Mouse (Mus musculus) small intestine, adult 10 weeks (tissue): ENCODE results near the gene Olfr1175-ps. TPM values are rescaled to one million over a fixed set of nuclear protein-coding genes. Genes with fewer than 3 reads are reported as not detected.

Experiments
- polyA plus RNA-seq: library from polyadenylated mRNA; stranded (reverse); fragments of 350-450 nt; fragmentation: Illumina TruSeq; extraction: RNeasy Lipid Tissue Mini Kit (QIAGEN cat#74804); gene quantifications from one replicate; pipeline ENCODE4 v1.2.3, GENCODE M21; 2014; ENCODE audit warnings: low replicate concordance

Olfr1175-ps gene
- not detected for polyA plus RNA-seq

DNA sequence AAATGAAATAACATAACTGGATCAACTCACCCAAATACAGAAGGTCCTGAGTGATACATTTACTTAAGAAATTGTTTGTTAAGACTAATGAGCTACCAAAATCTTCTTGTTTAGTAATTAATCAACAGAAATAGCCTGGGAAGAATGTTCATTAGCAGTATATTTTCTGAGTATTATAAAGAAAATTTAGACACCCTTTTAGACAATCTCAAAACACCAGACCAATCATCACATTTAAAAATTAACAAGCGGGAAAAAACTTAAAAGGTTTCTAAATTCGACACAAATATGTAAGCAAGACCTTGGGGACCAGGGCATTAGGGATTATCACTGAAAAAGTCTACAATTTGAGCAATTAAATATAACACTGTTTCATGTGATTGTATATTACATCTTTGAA is at the start of gene Olfr1175-ps:
Olfr1175-ps (minus strand) TSS at position 101 of the 400 bp plus-strand sequence.

DNA sequence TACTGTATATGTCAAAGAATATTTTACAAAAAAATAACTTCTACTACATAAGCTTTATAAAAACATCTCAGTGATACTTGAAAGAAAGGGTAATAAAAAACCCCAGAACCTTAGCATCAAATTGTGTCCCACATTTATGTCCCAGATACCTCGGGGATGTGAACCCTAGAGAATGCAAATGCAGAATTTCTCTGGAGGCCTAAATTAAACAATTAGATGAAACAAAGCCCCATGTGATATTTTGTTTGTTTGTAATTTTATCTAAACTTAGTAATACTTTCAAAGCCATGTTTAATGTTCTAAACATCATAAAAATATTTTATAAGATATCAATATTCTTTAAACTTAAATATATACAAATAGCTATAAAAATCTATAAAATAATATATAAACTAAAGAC is 19.4 kb upstream of the Olfr1175-ps start, which contains the start of gene Olfr1177-ps:
Olfr1177-ps (minus strand) TSS at position 101 of the 400 bp plus-strand sequence.

DNA sequence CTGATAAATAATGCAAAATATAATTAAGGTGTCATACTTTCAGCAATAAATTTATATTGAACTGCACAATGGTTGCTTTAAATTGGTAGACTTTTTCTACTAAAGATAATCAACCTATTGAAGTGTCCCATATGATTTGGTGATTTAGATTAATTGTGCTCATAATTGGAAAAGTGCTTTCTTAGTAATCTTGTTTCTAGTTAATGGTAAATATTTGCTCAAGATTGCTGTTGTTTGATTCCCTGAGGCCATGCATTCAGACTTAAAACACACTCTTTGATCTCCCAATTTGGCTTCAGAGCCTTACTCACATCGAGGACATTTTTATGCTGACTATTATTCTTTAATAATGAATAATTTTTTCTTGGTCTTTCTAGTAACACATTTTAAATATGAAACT is 9.4 kb upstream of the Olfr1175-ps start, which contains the start of gene Olfr1176:
Olfr1176 (plus strand) TSS at position 301 of the 400 bp plus-strand sequence.

DNA sequence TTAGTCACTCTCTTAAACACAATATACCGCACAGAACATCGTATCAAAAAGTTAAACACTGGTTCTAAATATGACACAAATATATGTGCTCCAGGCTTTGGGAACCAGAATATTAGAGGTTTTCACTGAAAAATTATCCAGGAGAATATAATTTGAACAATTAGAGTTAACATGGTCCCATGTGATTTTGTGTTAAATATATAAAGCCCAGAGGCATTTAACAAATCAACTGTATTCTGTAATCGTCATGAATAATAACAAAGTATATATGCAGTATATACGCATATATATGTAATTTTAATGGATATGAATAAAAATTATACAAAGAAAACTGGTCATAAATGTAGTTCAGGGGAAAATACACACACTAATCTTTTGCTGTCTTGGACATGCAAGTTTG is 12.0 kb downstream of the Olfr1175-ps start, which contains the start of gene Olfr1174-ps:
Olfr1174-ps (minus strand) TSS at position 101 of the 400 bp plus-strand sequence.

DNA sequence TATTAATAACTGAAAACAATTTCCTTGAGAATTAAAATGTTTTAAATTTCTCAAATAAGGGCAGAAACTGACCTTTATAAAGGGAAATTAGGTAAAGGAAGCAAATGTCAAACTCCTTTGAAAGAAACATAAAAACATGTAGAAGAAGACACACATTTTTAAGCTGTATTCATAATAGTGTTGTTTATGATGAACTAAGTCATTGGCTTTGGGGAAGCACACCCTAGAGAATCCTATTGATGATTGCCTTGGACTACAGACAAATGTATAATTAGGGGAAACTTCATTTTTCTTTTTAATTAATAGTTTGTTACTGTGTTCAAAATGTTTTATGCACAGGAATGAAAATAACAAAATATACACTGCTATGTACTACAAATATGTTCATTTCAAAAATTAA is 47.2 kb downstream of the Olfr1175-ps start, which contains the start of gene Olfr1173:
Olfr1173 (minus strand) TSS at position 101 of the 400 bp plus-strand sequence.

Other genes with a start within 250 kb of the Olfr1175-ps start
- gene Olfr1164, start 233.2 kb downstream of the Olfr1175-ps start, polyA plus RNA-seq: not detected
- gene Olfr1166, start 198.9 kb downstream of the Olfr1175-ps start, polyA plus RNA-seq: not detected
- not detected for gene Olfr1167, start 172.0 kb downstream of the Olfr1175-ps start, polyA plus RNA-seq
- gene Olfr1168, start 145.3 kb downstream of the Olfr1175-ps start, polyA plus RNA-seq: not detected
- not detected for gene Olfr1170, start 98.9 kb downstream of the Olfr1175-ps start, polyA plus RNA-seq
- gene Olfr1173, start 47.3 kb downstream of the Olfr1175-ps start, polyA plus RNA-seq: not detected
- gene Olfr1174-ps, start 12.1 kb downstream of the Olfr1175-ps start, polyA plus RNA-seq: not detected
- gene Olfr1176, start 9.5 kb upstream of the Olfr1175-ps start, polyA plus RNA-seq: not detected
- not detected for gene Olfr1177-ps, start 19.3 kb upstream of the Olfr1175-ps start, polyA plus RNA-seq
- not detected for gene Olfr1178, start 59.8 kb upstream of the Olfr1175-ps start, polyA plus RNA-seq
- gene Olfr1179, start 79.2 kb upstream of the Olfr1175-ps start, polyA plus RNA-seq: not detected
- not detected for gene Olfr1180, start 91.9 kb upstream of the Olfr1175-ps start, polyA plus RNA-seq
- not detected for gene Olfr1181, start 99.0 kb upstream of the Olfr1175-ps start, polyA plus RNA-seq
- gene Gm13757, start 121.9 kb upstream of the Olfr1175-ps start, polyA plus RNA-seq: not detected
- not detected for gene Olfr1183, start 127.7 kb upstream of the Olfr1175-ps start, polyA plus RNA-seq
- not detected for gene Olfr1184, start 156.4 kb upstream of the Olfr1175-ps start, polyA plus RNA-seq
- not detected for gene Olfr1185-ps1, start 166.1 kb upstream of the Olfr1175-ps start, polyA plus RNA-seq
- not detected for gene Olfr1186, start 191.3 kb upstream of the Olfr1175-ps start, polyA plus RNA-seq
- gene Olfr1188, start 229.7 kb upstream of the Olfr1175-ps start, polyA plus RNA-seq: not detected